Mouse (Mus musculus): ENCODE data around the gene Bcar3. TPM values are rescaled to one million over a fixed set of nuclear protein-coding genes. Genes with fewer than 3 reads are reported as not detected.

Bcar3 gene
- polyA plus RNA-seq, 1 experiment: 26.3 TPM

GRCm38 (mm10) chr3:122500929-122501328 is 207.0 kb downstream of the Bcar3 start:
- no peak overlapping the region for H3K9ac ChIP-seq (ENCODE audit: low read depth, poor library complexity, severe bottlenecking)
- H3K27me3 ChIP-seq (ENCODE audit: control insufficient read depth, insufficient read depth, low read length, poor library complexity, severe bottlenecking): no peaks in the 10 kb centered on the region
- H3K36me3 ChIP-seq (ENCODE audit: control insufficient read depth, insufficient read depth, low read length, poor library complexity, severe bottlenecking): no peaks in the 10 kb centered on the region
- H3K4me3 ChIP-seq (ENCODE audit: low read depth, low read length): no peak overlapping the region
- no peak for TF ChIP-seq CTCF (IDR thresholded peaks at IDR 0.05; ENCODE audit: low read depth, low read length)
- no peak for TF ChIP-seq EP300 (IDR thresholded peaks at IDR 0.05; ENCODE audit: insufficient read depth, low read depth, low read length)
- TF ChIP-seq POLR2A (IDR thresholded peaks at IDR 0.05; ENCODE audit: insufficient read depth, low read length): no peak
- H3K27ac ChIP-seq (ENCODE audit: insufficient read depth, low read length): no peak overlapping the region
- H3K4me1 ChIP-seq (ENCODE audit: control insufficient read depth, insufficient read depth, low read length): peaks cover 2% of the 10 kb centered on the region
- H3K9me3 ChIP-seq (replicated peaks; ENCODE audit: control insufficient read depth, insufficient read depth, low read length, poor library complexity, severe bottlenecking): no peaks in the 10 kb centered on the region

- Histone ChIP-seq H3K9me3 (replicated peaks; ENCODE audit: control insufficient read depth, insufficient read depth, low read length, poor library complexity, severe bottlenecking) (no peaks in the 10 kb centered on the region), H3K27ac (ENCODE audit: insufficient read depth, low read length) (no peak overlapping the region), H3K9ac (ENCODE audit: low read depth, poor library complexity, severe bottlenecking) (no peak overlapping the region), H3K36me3 (ENCODE audit: control insufficient read depth, insufficient read depth, low read length, poor library complexity, severe bottlenecking) (no peaks in the 10 kb centered on the region), H3K27me3 (ENCODE audit: control insufficient read depth, insufficient read depth, low read length, poor library complexity, severe bottlenecking) (no peaks in the 10 kb centered on the region), H3K4me3 (ENCODE audit: low read depth, low read length) (no peak overlapping the region), H3K4me1 (ENCODE audit: control insufficient read depth, insufficient read depth, low read length) (no peaks in the 10 kb centered on the region)
- TF ChIP-seq EP300 (IDR thresholded peaks at IDR 0.05; ENCODE audit: insufficient read depth, low read depth, low read length) (no peak), CTCF (IDR thresholded peaks at IDR 0.05; ENCODE audit: low read depth, low read length) (no peak), POLR2A (IDR thresholded peaks at IDR 0.05; ENCODE audit: insufficient read depth, low read length) (no peak)
Observed at GRCm38 (mm10) chr3:122506343-122506916, 212.5 kb downstream of the Bcar3 start.

- 0 out of 2 replicates have a peak overlapping the region, but pooled peaks have one; percentile 1 for H3K9ac ChIP-seq (ENCODE audit: low read depth, poor library complexity, severe bottlenecking)
- no peaks in the 10 kb centered on the region for H3K4me1 ChIP-seq (ENCODE audit: control insufficient read depth, insufficient read depth, low read length)
- H3K36me3 ChIP-seq (ENCODE audit: control insufficient read depth, insufficient read depth, low read length, poor library complexity, severe bottlenecking): peaks cover 4% of the 10 kb centered on the region; the same call in 1 of the 2 replicates
- peak overlapping the region; percentile 29 for H3K4me3 ChIP-seq (ENCODE audit: low read depth, low read length)
- TF ChIP-seq POLR2A (IDR thresholded peaks at IDR 0.05; ENCODE audit: insufficient read depth, low read length) (no peak), EP300 (IDR thresholded peaks at IDR 0.05; ENCODE audit: insufficient read depth, low read depth, low read length) (no peak), CTCF (IDR thresholded peaks at IDR 0.05; ENCODE audit: low read depth, low read length) (no peak)
- no peaks in the 10 kb centered on the region for H3K9me3 ChIP-seq (replicated peaks; ENCODE audit: control insufficient read depth, insufficient read depth, low read length, poor library complexity, severe bottlenecking)
- no peak overlapping the region for H3K27ac ChIP-seq (ENCODE audit: insufficient read depth, low read length)
- no peaks in the 10 kb centered on the region for H3K27me3 ChIP-seq (ENCODE audit: control insufficient read depth, insufficient read depth, low read length, poor library complexity, severe bottlenecking)
Observed at GRCm38 (mm10) chr3:122507826-122508225, 213.9 kb downstream of the Bcar3 start.

- Histone ChIP-seq H3K4me1 (ENCODE audit: control insufficient read depth, insufficient read depth, low read length) (no peaks in the 10 kb centered on the region), H3K27ac (ENCODE audit: insufficient read depth, low read length) (no peak overlapping the region)
Observed at GRCm38 (mm10) chr3:122509084-122509483, 215.1 kb downstream of the Bcar3 start.

GRCm38 (mm10) chr3:122509534-122510239 is 215.8 kb downstream of the Bcar3 start:
- no peak overlapping the region for H3K9ac ChIP-seq (ENCODE audit: low read depth, poor library complexity, severe bottlenecking)
- no peak overlapping the region for H3K4me3 ChIP-seq (ENCODE audit: low read depth, low read length)
- peaks cover 4% of the 10 kb centered on the region; the same call in 1 of the 2 replicates for H3K36me3 ChIP-seq (ENCODE audit: control insufficient read depth, insufficient read depth, low read length, poor library complexity, severe bottlenecking)
- TF ChIP-seq EP300 (IDR thresholded peaks at IDR 0.05; ENCODE audit: insufficient read depth, low read depth, low read length) (no peak), CTCF (IDR thresholded peaks at IDR 0.05; ENCODE audit: low read depth, low read length) (no peak), POLR2A (IDR thresholded peaks at IDR 0.05; ENCODE audit: insufficient read depth, low read length) (no peak)
- no peak overlapping the region for H3K27ac ChIP-seq (ENCODE audit: insufficient read depth, low read length)
- H3K4me1 ChIP-seq (ENCODE audit: control insufficient read depth, insufficient read depth, low read length): no peaks in the 10 kb centered on the region
- no peaks in the 10 kb centered on the region for H3K9me3 ChIP-seq (replicated peaks; ENCODE audit: control insufficient read depth, insufficient read depth, low read length, poor library complexity, severe bottlenecking)
- no peaks in the 10 kb centered on the region for H3K27me3 ChIP-seq (ENCODE audit: control insufficient read depth, insufficient read depth, low read length, poor library complexity, severe bottlenecking)

More at GRCm38 (mm10) chr3:122509084-122509483, 215.1 kb downstream of the Bcar3 start:
- Histone ChIP-seq H3K27me3 (ENCODE audit: control insufficient read depth, insufficient read depth, low read length, poor library complexity, severe bottlenecking) (no peaks in the 10 kb centered on the region), H3K9ac (ENCODE audit: low read depth, poor library complexity, severe bottlenecking) (no peak overlapping the region), H3K9me3 (replicated peaks; ENCODE audit: control insufficient read depth, insufficient read depth, low read length, poor library complexity, severe bottlenecking) (no peaks in the 10 kb centered on the region), H3K4me3 (ENCODE audit: low read depth, low read length) (no peak overlapping the region), H3K36me3 (ENCODE audit: control insufficient read depth, insufficient read depth, low read length, poor library complexity, severe bottlenecking) (peaks cover 4% of the 10 kb centered on the region; the same call in 1 of the 2 replicates)
- 0 out of 2 replicates have a peak, but pooled peaks have one; percentile 11 for TF ChIP-seq EP300 (IDR thresholded peaks at IDR 0.05; ENCODE audit: insufficient read depth, low read depth, low read length)
- no peak for TF ChIP-seq POLR2A (IDR thresholded peaks at IDR 0.05; ENCODE audit: insufficient read depth, low read length)
- TF ChIP-seq CTCF (IDR thresholded peaks at IDR 0.05; ENCODE audit: low read depth, low read length): peak; percentile 87
